Mouse (Mus musculus) G1E (cell line): ENCODE measurements around the gene Syne2.

ENCODE experiments used
- CTCF ChIP-seq: IDR thresholded peaks from 2 replicates; pipeline ENCODE4 v1.5.1; 2012; ENCODE audit warnings: low read depth, low read length, inconsistent platforms, mixed read lengths
- GATA1 ChIP-seq: IDR thresholded peaks from 2 replicates; pipeline ENCODE4 v1.6.1; 2012; ENCODE audit warnings: borderline replicate concordance, low read length, inconsistent platforms, mixed read lengths
- POLR2AphosphoS5 ChIP-seq: IDR thresholded peaks from 2 replicates; pipeline ENCODE4 v1.6.1; 2012; ENCODE audit warnings: low read depth, low read length, inconsistent platforms; ENCODE audit not compliant: insufficient replicate concordance

GRCm38 (mm10) chr12:75837462-75837861 is 19.5 kb downstream of the Syne2 start:
- TF ChIP-seq CTCF (no peak), POLR2AphosphoS5 (no peak), GATA1 (no peak)
